Mouse (Mus musculus) liver, embryonic 11.5 days (tissue): ENCODE data around the gene Ankrd12. TPM values are rescaled to one million over a fixed set of nuclear protein-coding genes. Genes with fewer than 3 reads are reported as not detected.

Experiments
- ATAC-seq: fragments of 200-750 bp; cut with Nextera tagmentation; replicated peaks from 2 replicates; pipeline ENCODE4 v1.8.0; 2017; ENCODE audit warnings: moderate number of reproducible peaks, mild to moderate bottlenecking, moderate TSS enrichment, moderate library complexity; ENCODE audit not compliant: low FRiP score
- DNase-seq: peaks from one replicate; pipeline ENCODE4 v3.0.0-alpha.2; 2017; ENCODE audit warnings: low spot score
- H3K27ac ChIP-seq: fragments of 300-500 bp; sonication (generic); 2 replicates; pipeline ENCODE4 v1.5.1; 2014; ENCODE audit warnings: mild to moderate bottlenecking, low read depth, low read length, control low read depth
- H3K27me3 ChIP-seq: fragments of 300-500 bp; sonication (generic); replicated peaks from 2 replicates; pipeline ENCODE4 v1.6.1; 2014; ENCODE audit warnings: low read length, mixed read lengths; ENCODE audit not compliant: control insufficient read depth, insufficient read depth
- H3K36me3 ChIP-seq: fragments of 300-500 bp; sonication (generic); 2 replicates; pipeline ENCODE4 v1.6.1; 2014; ENCODE audit warnings: mild to moderate bottlenecking, low read length, moderate library complexity, mixed read lengths; ENCODE audit not compliant: control insufficient read depth, insufficient read depth
- H3K4me1 ChIP-seq: fragments of 300-500 bp; sonication (generic); replicated peaks from 2 replicates; pipeline ENCODE4 v1.6.1; 2014; ENCODE audit warnings: low read length, mixed read lengths; ENCODE audit not compliant: control insufficient read depth, insufficient read depth
- H3K4me2 ChIP-seq: fragments of 300-500 bp; sonication (generic); 2 replicates; pipeline ENCODE4 v1.6.1; 2014; ENCODE audit warnings: mild to moderate bottlenecking, control low read depth, moderate library complexity
- H3K4me3 ChIP-seq: fragments of 300-500 bp; sonication (generic); 2 replicates; pipeline ENCODE4 v1.5.1; 2014; ENCODE audit warnings: low read depth, low read length, control low read depth
- H3K9ac ChIP-seq: fragments of 300-500 bp; sonication (generic); 2 replicates; pipeline ENCODE4 v1.6.1; 2014; ENCODE audit warnings: low read depth, low read length, control low read depth
- H3K9me3 ChIP-seq: fragments of 300-500 bp; sonication (generic); 2 replicates; pipeline ENCODE4 v1.6.1; 2016; ENCODE audit warnings: low read length, inconsistent platforms, mixed read lengths; ENCODE audit not compliant: control insufficient read depth
- WGBS: fragments of 180-500 bp; shearing (Covaris S2); extraction: QIAGEN DNeasy Blood & Tissue Kit; methylation state at CpG from one replicate; pipeline ENCODE4 v1.1.7; 2014; 5-methylcytosine and 5-hydroxymethylcytosine counted together
- polyA plus RNA-seq: library from polyadenylated mRNA; unstranded; fragments of >200 nt; fragmentation: Nextera tagmentation; extraction: Ambion mirVana; gene quantifications from 2 replicates; pipeline ENCODE4 v1.2.1, GENCODE M21; 2014

The Ankrd12 gene
- polyA plus RNA-seq, 1 experiment from 2014 or later, result 15.3 TPM

DNA sequence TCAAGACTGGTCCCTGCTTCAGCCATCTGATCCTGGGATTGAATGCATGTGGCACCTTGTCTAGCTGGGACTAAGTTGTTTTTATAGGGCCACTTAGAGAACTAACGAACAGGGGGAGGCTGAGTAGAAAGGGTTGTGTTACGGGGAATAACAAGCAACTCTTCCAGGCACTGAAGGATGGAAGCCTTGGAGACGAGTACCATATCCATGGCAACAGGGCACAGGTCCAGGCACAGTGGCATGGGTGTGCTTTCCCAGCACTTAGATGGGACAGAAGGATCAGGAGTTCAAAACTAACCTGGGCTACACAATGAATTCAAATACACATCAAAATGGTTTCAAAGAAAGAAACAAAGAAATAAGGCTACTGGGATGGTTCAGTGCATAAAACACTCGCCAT is 149.8 kb downstream of the Ankrd12 start:
- H3K27me3 ChIP-seq, result no peaks in the 10 kb centered on the region
- 87% methylated on average over 4 of the region's 4 CpGs for WGBS
- H3K4me2 ChIP-seq, result no peak overlapping the region
- peaks cover 13% of the 10 kb centered on the region for H3K36me3 ChIP-seq
- no peak overlapping the region for H3K4me3 ChIP-seq
- 0 out of 2 replicates have a peak, but pooled peaks cover 2% of the 10 kb centered on the region for H3K4me1 ChIP-seq
- no peaks in the 10 kb centered on the region for H3K9me3 ChIP-seq
- ATAC-seq, result no peak
- no peak overlapping the region for H3K9ac ChIP-seq
- no peak for DNase-seq
- H3K27ac ChIP-seq, result no peak overlapping the region

DNA sequence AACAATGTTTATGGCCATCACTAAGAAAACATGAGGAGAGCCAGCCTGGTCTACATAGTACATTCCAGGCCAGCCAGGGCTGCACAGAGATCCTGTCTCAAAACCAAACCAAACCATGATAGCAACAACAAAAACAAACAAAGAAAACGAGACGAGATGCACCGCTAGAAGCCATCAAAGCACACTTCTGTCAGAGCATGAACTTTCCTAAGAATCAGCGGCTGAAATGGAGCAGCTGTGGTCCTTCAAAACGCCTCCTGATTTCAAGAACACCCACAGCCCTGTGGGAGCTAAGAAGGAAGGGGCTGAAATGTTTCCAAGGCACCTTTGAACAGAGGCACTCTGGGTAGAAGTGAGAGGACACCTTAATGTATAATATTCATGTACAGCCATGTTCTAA is 152.7 kb downstream of the Ankrd12 start:
- Histone ChIP-seq H3K9ac (no peak overlapping the region), H3K36me3 (peaks cover 12% of the 10 kb centered on the region), H3K4me2 (no peak overlapping the region), H3K27ac (no peak overlapping the region), H3K4me1 (peaks cover 3% of the 10 kb centered on the region; the same call in 1 of the 2 replicates), H3K27me3 (no peaks in the 10 kb centered on the region), H3K4me3 (no peak overlapping the region), H3K9me3 (no peaks in the 10 kb centered on the region)
- WGBS, result 72% methylated on average over 5 of the region's 5 CpGs
- DNase-seq (no peak), ATAC-seq (no peak)

DNA sequence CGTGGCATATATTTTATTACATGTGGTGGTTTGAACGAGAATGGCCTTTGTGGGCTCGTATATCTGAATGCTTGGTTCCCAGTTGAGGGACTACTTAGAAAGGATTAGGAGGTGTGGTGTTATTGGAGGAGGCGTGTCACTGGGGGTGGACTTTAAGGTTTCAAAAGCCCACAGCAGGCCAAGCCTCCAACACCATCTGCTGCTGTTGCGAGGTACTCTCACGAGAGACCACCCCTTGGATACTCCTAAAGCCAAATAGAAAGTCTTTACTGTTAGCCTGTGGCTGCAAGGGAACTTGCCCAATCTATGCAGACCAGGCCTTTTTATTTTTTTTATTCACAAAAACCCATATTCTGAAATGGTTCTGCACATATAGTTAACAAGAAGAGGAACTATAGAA is 154.9 kb downstream of the Ankrd12 start:
- Histone ChIP-seq H3K27me3 (no peaks in the 10 kb centered on the region), H3K9ac (no peak overlapping the region), H3K4me3 (no peak overlapping the region), H3K4me2 (no peak overlapping the region), H3K9me3 (no peaks in the 10 kb centered on the region), H3K27ac (no peak overlapping the region), H3K36me3 (peaks cover 11% of the 10 kb centered on the region), H3K4me1 (peaks cover 8% of the 10 kb centered on the region; the same call in 1 of the 2 replicates)
- ATAC-seq, result no peak
- DNase-seq, result no peak
- 89% methylated on average over 6 of the region's 6 CpGs for WGBS

DNA sequence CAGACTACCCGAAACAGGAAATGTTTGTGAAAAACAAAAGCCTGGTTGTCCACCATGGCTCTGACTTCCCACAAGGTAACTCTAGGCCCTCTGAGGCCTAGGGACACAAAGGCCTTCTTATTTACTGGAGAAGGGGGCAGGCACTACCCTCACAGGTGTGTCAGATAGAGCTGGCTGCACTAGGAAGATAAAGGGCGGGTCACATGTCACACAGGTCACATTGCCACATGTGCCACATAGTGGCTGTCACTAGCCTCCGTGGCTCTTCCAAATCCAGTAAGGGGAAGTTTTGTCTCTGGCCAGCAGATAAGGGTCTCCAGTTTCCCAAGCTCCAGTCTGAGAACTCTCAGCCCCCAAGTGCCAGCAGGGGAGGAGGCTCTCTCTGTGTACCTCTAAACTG is 157.7 kb downstream of the Ankrd12 start:
- ATAC-seq, result peak; percentile 85
- DNase-seq, result no peak
- no peak overlapping the region for H3K4me2 ChIP-seq

DNA sequence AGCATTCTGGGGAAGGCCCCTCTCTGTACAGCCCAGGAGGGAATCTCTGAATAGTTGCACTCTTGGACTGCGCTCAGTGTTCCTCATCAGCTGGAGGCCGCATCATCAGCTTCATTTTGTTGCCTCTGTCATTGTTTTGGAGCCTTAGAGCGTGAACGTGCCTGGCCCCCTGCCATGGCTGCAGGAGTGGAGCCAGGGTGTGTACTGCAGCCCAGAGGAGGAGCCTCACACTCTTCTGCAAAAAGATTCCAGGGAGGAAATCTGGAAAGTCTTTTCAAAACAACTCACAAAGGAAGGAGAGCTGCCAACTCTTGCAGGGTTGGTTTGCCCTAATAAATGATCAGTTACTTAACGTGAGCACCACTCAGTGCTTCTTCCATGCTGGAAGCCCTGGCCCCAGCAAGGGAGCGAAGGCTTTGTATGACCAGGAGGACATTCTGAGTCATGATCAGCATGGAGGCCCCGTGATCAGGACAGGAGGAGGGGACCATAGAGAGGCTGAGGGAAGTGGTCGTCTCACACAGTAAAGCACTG is 160.7 kb downstream of the Ankrd12 start:
- Histone ChIP-seq H3K36me3 (no peaks in the 10 kb centered on the region), H3K27ac (no peak overlapping the region), H3K9me3 (no peaks in the 10 kb centered on the region), H3K27me3 (no peaks in the 10 kb centered on the region), H3K4me1 (peaks cover 8% of the 10 kb centered on the region; the same call in 1 of the 2 replicates), H3K4me3 (no peak overlapping the region), H3K9ac (no peak overlapping the region), H3K4me2 (no peak overlapping the region)
- ATAC-seq, result no peak
- DNase-seq, result no peak
- 80% methylated on average over 8 of the region's 8 CpGs for WGBS

More for the DNA sequence above, 157.7 kb downstream of the Ankrd12 start:
- H3K27me3 ChIP-seq, result no peaks in the 10 kb centered on the region
- no peaks in the 10 kb centered on the region for H3K9me3 ChIP-seq
- peaks cover 8% of the 10 kb centered on the region; the same call in 1 of the 2 replicates for H3K4me1 ChIP-seq
- H3K27ac ChIP-seq, result no peak overlapping the region
- H3K9ac ChIP-seq, result no peak overlapping the region
- H3K36me3 ChIP-seq, result peaks cover 6% of the 10 kb centered on the region
- no peak overlapping the region for H3K4me3 ChIP-seq
- WGBS, result 52% methylated on average over 3 of the region's 3 CpGs

Other genes starting within 250 kb of the Ankrd12 start
- 48.7 and 55.2 TPM in 2 replicates for gene Ralbp1, start 191.3 kb downstream of the Ankrd12 start, polyA plus RNA-seq
- gene Twsg1, start 125.9 kb downstream of the Ankrd12 start, polyA plus RNA-seq, result 47.3 and 48.4 TPM in 2 replicates
- 352 TPM in 2 replicates for gene Ndufv2, start 24.5 kb upstream of the Ankrd12 start, polyA plus RNA-seq
- gene Washc1, start 34.5 kb upstream of the Ankrd12 start, polyA plus RNA-seq, result 31.5 and 33.3 TPM in 2 replicates
- gene Ddx11, start 46.4 kb upstream of the Ankrd12 start, polyA plus RNA-seq, result 23.9 and 24.1 TPM in 2 replicates